Mouse (Mus musculus) lung, embryonic 16.5 days (tissue): ENCODE data around the gene Fbxw2. TPM values are rescaled to one million over a fixed set of nuclear protein-coding genes. Genes with fewer than 3 reads are reported as not detected.
"Not testable (repeated sequence)": the region's sequence is repeated elsewhere in the genome, so short reads cannot be mapped to it uniquely, and the experiment has no call there.

Source experiments
- ATAC-seq: fragments of 200-750 bp; cut with Nextera tagmentation; 2 replicates; pipeline ENCODE4 v1.8.0; 2017; ENCODE audit warnings: low read depth, mild to moderate bottlenecking, moderate library complexity
- H3K27ac ChIP-seq: fragments of 300-500 bp; sonication (generic); 2 replicates; pipeline ENCODE4 v1.5.1; 2014; ENCODE audit warnings: mild to moderate bottlenecking, control low read depth, low read length
- H3K27me3 ChIP-seq: fragments of 300-500 bp; sonication (generic); 2 replicates; pipeline ENCODE4 v1.6.1; 2014; ENCODE audit warnings: low read depth, low read length, mixed read lengths; ENCODE audit not compliant: control insufficient read depth, insufficient read depth
- H3K36me3 ChIP-seq: fragments of 300-500 bp; sonication (generic); 2 replicates; pipeline ENCODE4 v1.6.1; 2014; ENCODE audit warnings: low read length; ENCODE audit not compliant: control insufficient read depth, insufficient read depth
- H3K4me1 ChIP-seq: fragments of 300-500 bp; sonication (generic); replicated peaks from 2 replicates; pipeline ENCODE4 v1.6.1; 2014; ENCODE audit warnings: low read length, mixed read lengths; ENCODE audit not compliant: control insufficient read depth, insufficient read depth
- H3K4me2 ChIP-seq: fragments of 300-500 bp; sonication (generic); 2 replicates; pipeline ENCODE4 v1.6.1; 2014; ENCODE audit warnings: low read depth, low read length, control low read depth
- H3K4me3 ChIP-seq: fragments of 300-500 bp; sonication (generic); 2 replicates; pipeline ENCODE4 v1.5.1; 2014; ENCODE audit warnings: mild to moderate bottlenecking, low read length, control low read depth
- H3K9ac ChIP-seq: fragments of 300-500 bp; sonication (generic); 2 replicates; pipeline ENCODE4 v1.6.1; 2014; ENCODE audit warnings: low read length, control low read depth
- H3K9me3 ChIP-seq: fragments of 300-500 bp; sonication (generic); 2 replicates; pipeline ENCODE4 v1.6.1; 2016; ENCODE audit warnings: low read length; ENCODE audit not compliant: control insufficient read depth
- WGBS: fragments of 180-500 bp; shearing (Covaris S2); extraction: QIAGEN DNeasy Blood & Tissue Kit; methylation state at CpG from one replicate; pipeline ENCODE4 v1.1.7; 2014; 5-methylcytosine and 5-hydroxymethylcytosine counted together
- polyA plus RNA-seq: library from polyadenylated mRNA; unstranded; fragments of >200 nt; fragmentation: Nextera tagmentation; extraction: Ambion mirVana; gene quantifications from 2 replicates; pipeline ENCODE4 v1.2.1, GENCODE M21; 2015

The Fbxw2 gene
- polyA plus RNA-seq, 1 experiment from 2014 or later: 81.8 TPM

DNA sequence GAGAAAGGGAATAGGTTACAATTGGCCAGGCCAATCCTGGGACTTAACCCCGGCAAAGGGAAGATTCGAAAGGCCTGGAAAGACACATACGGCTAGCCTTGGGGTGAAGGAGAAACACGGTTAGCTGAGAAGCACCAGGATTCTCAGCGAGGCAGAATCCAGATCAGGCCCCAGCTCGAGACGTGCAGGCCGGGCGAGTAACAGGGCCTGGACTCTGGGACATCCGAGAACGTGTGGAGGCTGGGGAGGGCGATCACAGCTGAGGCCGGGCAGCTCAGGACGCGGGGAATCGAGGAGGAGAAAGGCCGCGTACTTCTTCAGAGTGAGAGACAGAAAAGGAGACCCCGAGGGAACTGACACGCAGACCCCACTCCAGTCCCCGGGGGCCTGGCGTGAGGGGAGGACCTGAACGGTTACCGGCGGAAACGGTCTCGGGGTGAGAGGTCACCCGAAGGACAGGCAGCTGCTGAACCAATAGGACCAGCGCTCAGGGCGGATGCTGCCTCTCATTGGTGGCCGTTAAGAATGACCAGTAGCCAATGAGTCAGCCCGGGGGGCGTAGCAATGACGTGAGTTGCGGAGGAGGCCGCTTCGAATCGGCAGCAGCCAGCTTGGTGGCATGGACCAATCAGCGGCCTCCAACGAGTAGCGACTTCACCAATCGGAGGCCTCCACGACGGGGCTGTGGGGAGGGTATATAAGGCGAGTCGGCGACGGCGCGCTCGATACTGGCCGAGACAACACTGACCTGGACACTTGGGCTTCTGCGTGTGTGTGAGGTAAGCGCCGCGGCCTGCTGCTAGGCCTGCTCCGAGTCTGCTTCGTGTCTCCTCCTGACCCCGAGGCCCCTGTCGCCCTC is 54.5 kb downstream of the Fbxw2 start, which contains the start of gene Hspa5:
Gene Hspa5 (plus strand): TSS at position 603 of the 859 bp plus-strand sequence.
- ATAC-seq: peak; percentile 99
- Histone ChIP-seq H3K4me1 (peaks cover 40% of the 10 kb centered on the region), H3K9ac (peak within 1 kb of the TSS; percentile 98), H3K36me3 (peaks cover 33% of the 10 kb centered on the region), H3K4me3 (peak within 1 kb of the TSS; percentile 96), H3K9me3 (no peaks in the 10 kb centered on the region), H3K4me2 (peak within 1 kb of the TSS; percentile 84), H3K27me3 (no peaks in the 10 kb centered on the region), H3K27ac (peak within 1 kb of the TSS; percentile 93)
- WGBS: under 1% methylated on average over 59 of the region's 60 CpGs

DNA sequence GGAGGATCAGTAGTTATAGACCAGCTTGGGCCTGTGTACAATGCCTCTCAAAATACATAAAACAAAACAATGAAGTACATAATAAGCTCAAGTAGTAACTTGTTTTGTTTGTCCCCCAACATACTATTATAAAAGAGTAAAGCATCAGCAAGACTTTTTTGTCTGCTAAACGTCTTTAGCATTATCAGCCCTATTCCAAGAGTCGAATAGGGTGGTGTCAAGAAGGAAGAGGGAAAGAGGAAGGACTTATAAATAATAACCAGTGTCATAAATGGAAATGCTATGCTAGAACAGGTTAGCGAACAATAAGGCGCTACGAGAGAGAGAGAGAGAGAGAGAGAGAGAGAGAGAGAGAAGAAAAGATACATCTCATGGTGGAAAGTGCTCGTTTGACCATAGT is 55.2 kb downstream of the Fbxw2 start:
- peak overlapping the region; percentile 67 for H3K4me2 ChIP-seq
- peaks cover 36% of the 10 kb centered on the region for H3K4me1 ChIP-seq
- H3K4me3 ChIP-seq: peak overlapping the region; percentile 96
- H3K27me3 ChIP-seq: no peaks in the 10 kb centered on the region
- H3K9ac ChIP-seq: peak overlapping the region; percentile 96
- peaks cover 28% of the 10 kb centered on the region for H3K36me3 ChIP-seq
- WGBS: 0% methylated on average over 6 of the region's 6 CpGs
- H3K27ac ChIP-seq: peak overlapping the region; percentile 80
- no peak for ATAC-seq
- no peaks in the 10 kb centered on the region for H3K9me3 ChIP-seq

GRCm38 (mm10) chr2:34770049-34770448 is 56.1 kb downstream of the Fbxw2 start:
- Histone ChIP-seq H3K4me3 (no peak overlapping the region; the same call in 1 of the 2 replicates), H3K4me2 (no peak overlapping the region), H3K27ac (no peak overlapping the region), H3K9me3 (no peaks in the 10 kb centered on the region), H3K9ac (0 out of 2 replicates have a peak overlapping the region, but pooled peaks have one; percentile 28), H3K4me1 (peaks cover 29% of the 10 kb centered on the region), H3K27me3 (no peaks in the 10 kb centered on the region), H3K36me3 (peaks cover 20% of the 10 kb centered on the region)
- no peak for ATAC-seq
- 83% methylated on average over 2 of the region's 2 CpGs for WGBS

GRCm38 (mm10) chr2:34764801-34765200 is 61.3 kb downstream of the Fbxw2 start:
- no peak overlapping the region for H3K4me3 ChIP-seq
- 49% methylated on average over 12 of the region's 12 CpGs for WGBS
- no peak overlapping the region for H3K9ac ChIP-seq
- H3K4me2 ChIP-seq: no peak overlapping the region
- H3K27ac ChIP-seq: no peak overlapping the region
- H3K27me3 ChIP-seq: no peaks in the 10 kb centered on the region
- no peaks in the 10 kb centered on the region for H3K9me3 ChIP-seq
- no peaks in the 10 kb centered on the region for H3K4me1 ChIP-seq
- ATAC-seq: no peak
- no peaks in the 10 kb centered on the region for H3K36me3 ChIP-seq

GRCm38 (mm10) chr2:34762872-34763271 is 63.2 kb downstream of the Fbxw2 start:
- no peaks in the 10 kb centered on the region for H3K9me3 ChIP-seq
- WGBS: 60% methylated on average over 2 of the region's 2 CpGs
- H3K4me2 ChIP-seq: no peak overlapping the region
- H3K4me3 ChIP-seq: no peak overlapping the region
- H3K27me3 ChIP-seq: no peaks in the 10 kb centered on the region
- ATAC-seq: no peak
- no peak overlapping the region for H3K27ac ChIP-seq
- no peak overlapping the region for H3K9ac ChIP-seq
- H3K4me1 ChIP-seq: no peaks in the 10 kb centered on the region
- no peaks in the 10 kb centered on the region for H3K36me3 ChIP-seq

- no peaks in the 10 kb centered on the region for H3K4me1 ChIP-seq
Observed at GRCm38 (mm10) chr2:34762174-34762573, 63.9 kb downstream of the Fbxw2 start.

DNA sequence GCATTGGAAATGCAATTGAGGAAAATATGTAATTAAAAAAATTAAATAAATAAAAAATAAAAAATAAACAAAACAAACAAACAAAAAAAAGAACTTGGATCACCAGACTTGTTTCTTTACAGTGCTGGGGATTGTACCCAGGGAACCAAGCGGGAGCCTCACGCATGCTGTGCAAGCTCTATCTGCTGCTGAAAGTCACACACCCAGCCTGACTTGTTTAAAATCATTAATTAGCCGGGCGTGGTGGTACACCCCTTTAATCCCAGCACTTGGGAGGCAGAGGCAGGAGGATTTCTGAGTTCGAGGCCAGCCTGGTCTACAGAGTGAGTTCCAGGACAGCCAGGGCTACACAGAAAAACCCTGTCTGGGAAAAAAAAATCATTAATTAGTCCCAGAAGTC is 64.8 kb downstream of the Fbxw2 start:
- H3K36me3 ChIP-seq, H3K27me3 ChIP-seq, H3K4me2 ChIP-seq, H3K9ac ChIP-seq, ATAC-seq, H3K4me1 ChIP-seq, H3K27ac ChIP-seq, H3K9me3 ChIP-seq, H3K4me3 ChIP-seq: not testable (repeated sequence)
- WGBS: 84% methylated on average over 5 of the region's 5 CpGs

More at GRCm38 (mm10) chr2:34762174-34762573, 63.9 kb downstream of the Fbxw2 start:
- H3K36me3 ChIP-seq: no peaks in the 10 kb centered on the region
- no peaks in the 10 kb centered on the region for H3K9me3 ChIP-seq
- no peak overlapping the region for H3K4me3 ChIP-seq
- no peak for ATAC-seq
- no peak overlapping the region for H3K4me2 ChIP-seq
- H3K27ac ChIP-seq: no peak overlapping the region
- H3K27me3 ChIP-seq: no peaks in the 10 kb centered on the region; the same call in 1 of the 2 replicates
- 61% methylated on average over 2 of the region's 2 CpGs for WGBS
- no peak overlapping the region for H3K9ac ChIP-seq

- 42% methylated on average over 1 of the region's 1 CpGs for WGBS
- H3K4me3 ChIP-seq: no peak overlapping the region
- H3K27ac ChIP-seq: no peak overlapping the region
- H3K9ac ChIP-seq: no peak overlapping the region
- no peaks in the 10 kb centered on the region; the same call in 1 of the 2 replicates for H3K27me3 ChIP-seq
- no peak overlapping the region for H3K4me2 ChIP-seq
- H3K36me3 ChIP-seq: no peaks in the 10 kb centered on the region
- no peaks in the 10 kb centered on the region for H3K9me3 ChIP-seq
- no peak for ATAC-seq
- H3K4me1 ChIP-seq: peaks cover 10% of the 10 kb centered on the region
Observed at GRCm38 (mm10) chr2:34757341-34757740, 68.8 kb downstream of the Fbxw2 start.

- Histone ChIP-seq H3K9me3 (no peaks in the 10 kb centered on the region), H3K4me1 (peaks cover 15% of the 10 kb centered on the region), H3K27ac (peak within 1 kb of the TSS; percentile 91), H3K9ac (peak within 1 kb of the TSS; percentile 95), H3K4me3 (peak within 1 kb of the TSS; percentile 94), H3K27me3 (no peaks in the 10 kb centered on the region; the same call in 1 of the 2 replicates), H3K36me3 (no peaks in the 10 kb centered on the region), H3K4me2 (peak within 1 kb of the TSS; percentile 60)
- no peak for ATAC-seq
- under 1% methylated on average over 13 of the region's 14 CpGs for WGBS
Observed at GRCm38 (mm10) chr2:34754551-34755358, 71.4 kb downstream of the Fbxw2 start, which contains the start of gene Gapvd1. Gapvd1 (minus strand) TSS chr2:34755232.
